Mouse (Mus musculus): ENCODE results near the gene Oxnad1. TPM values are rescaled to one million over a fixed set of nuclear protein-coding genes. Genes with fewer than 3 reads are reported as not detected.
A peak's percentile ranks its signal among the peaks of the same experiment; 100 is the strongest.
"Not testable (repeated sequence)": the region's sequence is repeated elsewhere in the genome, so short reads cannot be mapped to it uniquely, and the experiment has no call there.

Oxnad1 gene
- polyA plus RNA-seq, 1 experiment from 2014 or later: 18.3 TPM

GRCm38 (mm10) chr14:32082891-32083290 lies 2.3 kb upstream of the Oxnad1 start:
- Histone ChIP-seq H3K9me3 (ENCODE audit: control insufficient read depth, low read length) (no peaks in the 10 kb centered on the region), H3K27me3 (ENCODE audit: control insufficient read depth, insufficient read depth, low read length) (no peaks in the 10 kb centered on the region), H3K27ac (replicated peaks; ENCODE audit: low read depth, low read length) (no peak overlapping the region), H3K4me3 (ENCODE audit: low read depth, low read length) (no peak overlapping the region), H3K36me3 (ENCODE audit: control insufficient read depth, insufficient read depth, low read length) (peaks cover 9% of the 10 kb centered on the region), H3K4me2 (ENCODE audit: low read depth, severe bottlenecking) (no peak overlapping the region), H3K4me1 (ENCODE audit: control insufficient read depth, insufficient read depth, low read length) (no peaks in the 10 kb centered on the region), H3K9ac (ENCODE audit: low read length) (no peak overlapping the region)
- ATAC-seq (ENCODE audit: insufficient number of reproducible peaks, low FRiP score, low TSS enrichment, low read depth) (no peak), DNase-seq (ENCODE audit: low spot score) (no peak)
- WGBS: 95% methylated on average over 6 of the region's 6 CpGs

GRCm38 (mm10) chr14:32083466-32083865 lies 1.7 kb upstream of the Oxnad1 start:
- H3K36me3 ChIP-seq (ENCODE audit: control insufficient read depth, insufficient read depth, low read length): peaks cover 9% of the 10 kb centered on the region
- 94% methylated on average over 2 of the region's 2 CpGs for WGBS
- H3K4me1 ChIP-seq (ENCODE audit: control insufficient read depth, insufficient read depth, low read length): no peaks in the 10 kb centered on the region
- DNase-seq (ENCODE audit: low spot score): no peak
- no peak overlapping the region for H3K9ac ChIP-seq (ENCODE audit: low read length)
- no peak overlapping the region for H3K4me3 ChIP-seq (ENCODE audit: low read depth, low read length)
- ATAC-seq (ENCODE audit: insufficient number of reproducible peaks, low FRiP score, low TSS enrichment, low read depth): no peak
- H3K4me2 ChIP-seq (ENCODE audit: low read depth, severe bottlenecking): no peak overlapping the region
- no peaks in the 10 kb centered on the region for H3K27me3 ChIP-seq (ENCODE audit: control insufficient read depth, insufficient read depth, low read length)
- no peak overlapping the region for H3K27ac ChIP-seq (replicated peaks; ENCODE audit: low read depth, low read length)
- no peaks in the 10 kb centered on the region for H3K9me3 ChIP-seq (ENCODE audit: control insufficient read depth, low read length)

GRCm38 (mm10) chr14:32085486-32086201 lies 470 bp downstream of the Oxnad1 start, which contains the start of gene Dph3:
Dph3 (minus strand) TSS chr14:32085729.
- Histone ChIP-seq H3K36me3 (ENCODE audit: control insufficient read depth, insufficient read depth, low read length) (peaks cover 9% of the 10 kb centered on the region), H3K4me1 (ENCODE audit: control insufficient read depth, insufficient read depth, low read length) (no peaks in the 10 kb centered on the region; the same call in 1 of the 2 replicates), H3K9ac (ENCODE audit: low read length) (peak within 1 kb of the TSS; percentile 70), H3K9me3 (ENCODE audit: control insufficient read depth, low read length) (no peaks in the 10 kb centered on the region), H3K4me2 (ENCODE audit: low read depth, severe bottlenecking) (peak within 1 kb of the TSS; percentile 49), H3K4me3 (ENCODE audit: low read depth, low read length) (peak within 1 kb of the TSS; percentile 56), H3K27me3 (ENCODE audit: control insufficient read depth, insufficient read depth, low read length) (no peaks in the 10 kb centered on the region), H3K27ac (replicated peaks; ENCODE audit: low read depth, low read length) (no peak within 1 kb of the TSS; the same call in 1 of the 2 replicates)
- ATAC-seq (ENCODE audit: insufficient number of reproducible peaks, low FRiP score, low TSS enrichment, low read depth) (peak; percentile 96), DNase-seq (ENCODE audit: low spot score) (peak; percentile 99)
- under 1% methylated on average over 43 of the region's 43 CpGs for WGBS

GRCm38 (mm10) chr14:32086226-32086625 lies 1.1 kb downstream of the Oxnad1 start:
- Histone ChIP-seq H3K9me3 (ENCODE audit: control insufficient read depth, low read length) (no peaks in the 10 kb centered on the region), H3K27ac (replicated peaks; ENCODE audit: low read depth, low read length) (no peak overlapping the region), H3K4me2 (ENCODE audit: low read depth, severe bottlenecking) (peak overlapping the region; percentile 49), H3K9ac (ENCODE audit: low read length) (no peak overlapping the region; the same call in none of the 2 replicates), H3K27me3 (ENCODE audit: control insufficient read depth, insufficient read depth, low read length) (no peaks in the 10 kb centered on the region), H3K4me3 (ENCODE audit: low read depth, low read length) (peak overlapping the region; percentile 56), H3K36me3 (ENCODE audit: control insufficient read depth, insufficient read depth, low read length) (peaks cover 9% of the 10 kb centered on the region), H3K4me1 (ENCODE audit: control insufficient read depth, insufficient read depth, low read length) (peaks cover 3% of the 10 kb centered on the region; the same call in 1 of the 2 replicates)
- no peak for DNase-seq (ENCODE audit: low spot score)
- 32% methylated on average over 8 of the region's 8 CpGs for WGBS
- no peak for ATAC-seq (ENCODE audit: insufficient number of reproducible peaks, low FRiP score, low TSS enrichment, low read depth)

- not testable (repeated sequence) for H3K9me3 ChIP-seq (ENCODE audit: control insufficient read depth, low read length); H3K27ac ChIP-seq (replicated peaks; ENCODE audit: low read depth, low read length); H3K4me1 ChIP-seq (ENCODE audit: control insufficient read depth, insufficient read depth, low read length); H3K4me2 ChIP-seq (ENCODE audit: low read depth, severe bottlenecking); H3K4me3 ChIP-seq (ENCODE audit: low read depth, low read length); H3K36me3 ChIP-seq (ENCODE audit: control insufficient read depth, insufficient read depth, low read length); DNase-seq (ENCODE audit: low spot score); H3K27me3 ChIP-seq (ENCODE audit: control insufficient read depth, insufficient read depth, low read length); ATAC-seq (ENCODE audit: insufficient number of reproducible peaks, low FRiP score, low TSS enrichment, low read depth); H3K9ac ChIP-seq (ENCODE audit: low read length)
- WGBS: 90% methylated on average over 7 of the region's 7 CpGs
These were observed 2.5 kb downstream of the Oxnad1 start for GRCm38 (mm10) chr14:32087584-32088248.

- Histone ChIP-seq H3K4me2 (ENCODE audit: low read depth, severe bottlenecking) (0 out of 2 replicates have a peak overlapping the region, but pooled peaks have one; percentile 2), H3K9me3 (ENCODE audit: control insufficient read depth, low read length) (no peaks in the 10 kb centered on the region)
- DNase-seq (ENCODE audit: low spot score): peak; percentile 59
These were observed 6.0 kb downstream of the Oxnad1 start for GRCm38 (mm10) chr14:32091124-32091523.

GRCm38 (mm10) chr14:32091704-32092103 lies 6.5 kb downstream of the Oxnad1 start:
- Histone ChIP-seq H3K27me3 (ENCODE audit: control insufficient read depth, insufficient read depth, low read length) (no peaks in the 10 kb centered on the region), H3K4me2 (ENCODE audit: low read depth, severe bottlenecking) (0 out of 2 replicates have a peak overlapping the region, but pooled peaks have one; percentile 2), H3K4me1 (ENCODE audit: control insufficient read depth, insufficient read depth, low read length) (peaks cover 9% of the 10 kb centered on the region; the same call in 1 of the 2 replicates), H3K9me3 (ENCODE audit: control insufficient read depth, low read length) (no peaks in the 10 kb centered on the region), H3K9ac (ENCODE audit: low read length) (no peak overlapping the region), H3K36me3 (ENCODE audit: control insufficient read depth, insufficient read depth, low read length) (peaks cover 3% of the 10 kb centered on the region; the same call in 1 of the 2 replicates), H3K4me3 (ENCODE audit: low read depth, low read length) (no peak overlapping the region), H3K27ac (replicated peaks; ENCODE audit: low read depth, low read length) (0 out of 2 replicates have a peak overlapping the region, but pooled peaks have one; percentile 36)
- ATAC-seq (ENCODE audit: insufficient number of reproducible peaks, low FRiP score, low TSS enrichment, low read depth) (no peak), DNase-seq (ENCODE audit: low spot score) (no peak)
- 64% methylated on average over 4 of the region's 4 CpGs for WGBS

More at GRCm38 (mm10) chr14:32091124-32091523, 6.0 kb downstream of the Oxnad1 start:
- Histone ChIP-seq H3K36me3 (ENCODE audit: control insufficient read depth, insufficient read depth, low read length) (peaks cover 3% of the 10 kb centered on the region; the same call in 1 of the 2 replicates), H3K4me3 (ENCODE audit: low read depth, low read length) (no peak overlapping the region), H3K4me1 (ENCODE audit: control insufficient read depth, insufficient read depth, low read length) (peaks cover 9% of the 10 kb centered on the region; the same call in 1 of the 2 replicates), H3K27me3 (ENCODE audit: control insufficient read depth, insufficient read depth, low read length) (no peaks in the 10 kb centered on the region), H3K9ac (ENCODE audit: low read length) (no peak overlapping the region), H3K27ac (replicated peaks; ENCODE audit: low read depth, low read length) (peak overlapping the region; percentile 36; the same call in 1 of the 2 replicates)
- WGBS: 20% methylated on average over 4 of the region's 4 CpGs
- peak; percentile 51; the same call in 1 of the 2 replicates for ATAC-seq (ENCODE audit: insufficient number of reproducible peaks, low FRiP score, low TSS enrichment, low read depth)

- ATAC-seq (ENCODE audit: insufficient number of reproducible peaks, low FRiP score, low TSS enrichment, low read depth): no peak
- H3K9ac ChIP-seq (ENCODE audit: low read length): no peak overlapping the region
- 66% methylated on average over 1 of the region's 1 CpGs for WGBS
- H3K9me3 ChIP-seq (ENCODE audit: control insufficient read depth, low read length): no peaks in the 10 kb centered on the region
- no peak overlapping the region for H3K4me3 ChIP-seq (ENCODE audit: low read depth, low read length)
- H3K4me1 ChIP-seq (ENCODE audit: control insufficient read depth, insufficient read depth, low read length): peaks cover 9% of the 10 kb centered on the region; the same call in 1 of the 2 replicates
- H3K27ac ChIP-seq (replicated peaks; ENCODE audit: low read depth, low read length): no peak overlapping the region
- H3K4me2 ChIP-seq (ENCODE audit: low read depth, severe bottlenecking): no peak overlapping the region
- DNase-seq (ENCODE audit: low spot score): no peak
- peaks cover 8% of the 10 kb centered on the region; the same call in 1 of the 2 replicates for H3K36me3 ChIP-seq (ENCODE audit: control insufficient read depth, insufficient read depth, low read length)
- H3K27me3 ChIP-seq (ENCODE audit: control insufficient read depth, insufficient read depth, low read length): no peaks in the 10 kb centered on the region
These were observed 7.8 kb downstream of the Oxnad1 start for GRCm38 (mm10) chr14:32093018-32093417.
